Mouse (Mus musculus) gastrocnemius, adult 2 months (tissue): Measurements from ENCODE around the gene Txndc17. TPM values are rescaled to one million over a fixed set of nuclear protein-coding genes. Genes with fewer than 3 reads are reported as not detected.
"Not testable (repeated sequence)": the region's sequence is repeated elsewhere in the genome, so short reads cannot be mapped to it uniquely, and the experiment has no call there.

Experiments used
- DNase-seq: peaks from one replicate; pipeline ENCODE4 v3.0.0; 2022
- H3K27ac ChIP-seq: fragments of 200-600 bp; 2 replicates; pipeline ENCODE4 v1.8.1; 2022; ENCODE audit warnings: mild to moderate bottlenecking
- H3K4me3 ChIP-seq: fragments of 200-600 bp; 2 replicates; pipeline ENCODE4 v1.8.1; 2022; ENCODE audit warnings: mild to moderate bottlenecking, moderate library complexity
- CTCF ChIP-seq: fragments of 200-600 bp; IDR thresholded peaks from 2 replicates; pipeline ENCODE4 v1.8.1; 2022; ENCODE audit warnings: antibody characterized with exemption, mild to moderate bottlenecking, moderate library complexity
- intact Hi-C: fragments of 180-260 bp; cut with DNase I; formaldehyde crosslinking; loops from one replicate; pipeline ENCODE4 v1.15.1; 2025
- long read RNA-seq, 2 experiments: library from polyadenylated mRNA; stranded (forward); transcript quantifications; one replicate each; pipeline ENCODE4 v2.0.0; 2021
- total RNA-seq, 2 experiments: library from RNA; stranded (reverse); gene quantifications; 2 replicates each; pipeline ENCODE4 v1.2.3; 2021

Gene Txndc17
- total RNA-seq, result 10 to 100 TPM; 29.2 to 30.4 TPM
- long read RNA-seq, experiment 1, transcript Txndc17-201 (4 exons, 981 nt), result major isoform, 22 of 22 reads
- long read RNA-seq, experiment 1, partial matches to known transcripts, result 0 of 22 reads
- long read RNA-seq, experiment 1, other reads (novel, unspliced or antisense), result 0 of 22 reads
- long read RNA-seq, experiment 2, transcript Txndc17-201 (4 exons, 981 nt), result major isoform, 24 of 25 reads
- long read RNA-seq, experiment 2, partial matches to known transcripts, result 0 of 25 reads
- long read RNA-seq, experiment 2, other reads (novel, unspliced or antisense), result 1 of 25 reads

DNA sequence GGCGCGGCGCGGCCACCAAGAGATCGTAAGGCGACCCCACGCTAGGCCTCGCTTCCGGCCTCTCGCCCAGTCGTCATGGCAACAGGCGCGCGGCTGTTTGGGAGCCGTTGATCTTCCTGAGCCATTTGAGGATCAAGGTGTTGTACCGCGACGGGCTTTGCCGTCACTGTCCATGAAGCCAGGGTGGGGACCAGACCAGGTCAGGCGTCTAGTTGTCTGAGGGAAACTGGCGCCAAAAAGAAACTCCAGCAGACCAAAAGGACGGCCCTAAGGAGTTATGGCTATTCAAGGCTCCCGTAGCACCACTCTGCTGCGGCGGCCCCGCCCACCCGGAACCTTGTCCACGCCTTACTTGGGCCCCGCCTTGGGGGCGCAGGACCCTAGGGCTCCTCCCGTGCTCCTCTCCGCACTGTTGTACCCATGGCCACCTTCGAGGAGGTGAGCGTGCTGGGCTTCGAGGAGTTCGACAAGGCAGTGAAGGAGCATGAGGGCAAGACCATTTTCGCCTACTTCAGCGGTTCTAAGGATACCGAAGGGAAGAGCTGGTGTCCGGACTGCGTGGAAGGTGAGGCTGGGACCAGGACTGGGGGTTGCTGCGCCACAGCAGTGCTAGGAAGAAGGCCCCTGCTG, at the start of gene Txndc17, which contains the start of gene 4933427D14Rik:
TSS of gene Txndc17 (plus strand) at position 344 of the 630 bp plus-strand sequence.
TSS of gene 4933427D14Rik (minus strand) at position 256 of the 630 bp plus-strand sequence.
- peak; percentile 88 for DNase-seq
- intact Hi-C loops, result loop anchor here (2.0 to 5.0 kb wide), 2 partner anchors 71 to 155 kb away; no protein-coding TSS in a partner anchor
- Histone ChIP-seq H3K4me3 (peak within 1 kb of the TSS; percentile 72), H3K27ac (peak within 1 kb of the TSS; percentile 83)
- no peak for TF ChIP-seq CTCF

DNA sequence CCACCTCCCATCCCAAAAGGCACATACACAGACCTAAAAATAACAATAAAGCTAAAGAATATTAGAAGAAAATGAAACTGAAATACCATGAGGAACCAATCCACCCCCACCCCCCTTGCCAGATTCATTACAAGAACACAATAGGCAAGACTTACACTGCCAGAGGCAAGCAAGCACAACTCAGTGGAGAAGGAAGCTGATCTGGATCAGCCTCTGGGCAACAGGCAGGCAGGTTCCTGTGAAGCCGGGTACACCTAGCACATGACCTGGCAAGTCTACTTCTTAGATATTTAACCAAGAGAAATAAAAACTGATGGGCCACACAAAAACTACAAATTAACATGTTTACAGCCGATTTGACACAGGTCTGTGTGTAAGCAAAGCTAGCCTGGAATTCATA, 44.1 kb upstream of the Txndc17 start:
- no peak for DNase-seq
- H3K27ac ChIP-seq, result no peak overlapping the region
- no peak for TF ChIP-seq CTCF
- H3K4me3 ChIP-seq, result no peak overlapping the region
- intact Hi-C loops, result no loop called here

DNA sequence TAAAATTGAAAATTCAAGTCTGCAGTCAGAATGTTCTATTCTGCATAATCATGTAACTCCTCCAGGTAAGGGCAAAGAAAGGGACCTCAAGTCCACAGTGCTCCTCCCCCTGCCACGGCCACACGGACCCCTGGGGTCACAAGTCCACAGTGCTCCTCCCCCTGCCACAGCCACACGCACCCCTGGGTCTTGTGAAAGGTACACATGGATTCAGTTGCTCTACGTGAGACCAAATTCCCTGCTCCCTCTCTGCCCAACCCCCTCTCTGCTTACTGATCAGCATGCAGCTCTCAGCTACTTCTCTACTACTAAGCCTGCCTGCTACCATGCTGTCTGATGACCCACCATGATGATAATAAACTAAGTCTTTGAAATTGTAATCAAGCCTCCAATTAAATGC, 37.5 kb upstream of the Txndc17 start:
- no peak for DNase-seq
- TF ChIP-seq CTCF, result no peak
- no peak overlapping the region for H3K4me3 ChIP-seq
- intact Hi-C loops, result no loop called here
- H3K27ac ChIP-seq, result no peak overlapping the region

DNA sequence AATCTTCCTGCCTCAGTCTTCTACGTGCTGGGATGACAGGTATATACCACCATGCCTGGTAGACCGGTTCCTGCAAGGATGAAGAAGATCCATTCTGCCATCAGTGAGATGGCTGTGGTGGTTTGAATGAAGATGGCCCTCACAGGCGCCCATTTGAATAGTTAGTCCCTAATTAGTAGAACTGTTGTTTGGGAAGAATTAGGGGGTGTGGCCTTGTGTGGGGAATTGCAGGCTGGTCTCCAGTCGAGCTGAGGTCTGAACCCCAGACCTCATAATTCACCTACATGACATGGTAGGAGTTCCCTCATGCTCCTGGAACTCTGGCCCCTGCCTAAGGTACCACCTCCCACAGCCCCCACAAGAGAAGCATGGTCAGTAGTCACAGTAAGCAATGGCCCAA, 35.4 kb upstream of the Txndc17 start:
- intact Hi-C loops, H3K4me3 ChIP-seq, DNase-seq, H3K27ac ChIP-seq: not testable (repeated sequence)

DNA sequence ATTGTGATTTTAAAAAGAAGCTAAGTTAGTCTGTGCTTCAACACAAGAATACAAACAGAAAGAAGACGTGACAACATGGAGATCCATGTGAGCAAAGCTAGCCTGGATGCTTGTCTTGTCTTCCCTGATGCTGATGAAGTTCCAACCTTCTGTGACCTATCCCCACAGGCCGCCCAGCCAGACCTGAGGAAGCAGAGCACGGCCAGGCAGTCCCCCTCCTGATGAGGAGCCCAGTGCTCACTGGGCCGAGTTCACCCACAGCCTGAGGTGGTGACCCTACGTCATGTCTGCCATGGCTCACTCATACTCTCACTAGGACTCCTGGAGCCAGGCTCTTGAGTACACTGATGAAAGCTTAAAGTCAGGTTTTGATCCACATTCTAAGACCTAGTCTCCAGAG, 33.8 kb upstream of the Txndc17 start:
- no peak for TF ChIP-seq CTCF
- Histone ChIP-seq H3K4me3 (no peak overlapping the region), H3K27ac (no peak overlapping the region)
- no peak for DNase-seq
- intact Hi-C loops, result no loop called here

DNA sequence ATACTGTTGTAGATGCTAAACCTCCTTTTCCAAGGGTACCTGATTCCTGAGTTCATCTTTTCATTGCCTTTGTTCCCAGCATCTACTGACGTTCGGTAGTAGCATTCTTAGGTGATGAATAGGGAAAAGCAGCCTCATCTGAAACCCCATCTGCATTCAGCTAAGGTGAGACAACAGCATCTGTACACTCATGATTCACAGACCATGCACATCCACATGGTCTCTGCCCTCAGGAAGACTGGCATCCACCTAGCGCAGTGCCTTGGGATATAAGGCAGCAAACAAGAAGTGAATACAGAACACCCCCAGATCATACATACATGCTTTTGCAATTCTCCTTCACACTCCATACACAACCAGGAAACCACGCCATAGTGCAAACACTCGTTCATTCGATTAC, 32.6 kb upstream of the Txndc17 start:
- Histone ChIP-seq H3K27ac (no peak overlapping the region), H3K4me3 (no peak overlapping the region)
- intact Hi-C loops, result no loop called here
- no peak for TF ChIP-seq CTCF
- no peak for DNase-seq

DNA sequence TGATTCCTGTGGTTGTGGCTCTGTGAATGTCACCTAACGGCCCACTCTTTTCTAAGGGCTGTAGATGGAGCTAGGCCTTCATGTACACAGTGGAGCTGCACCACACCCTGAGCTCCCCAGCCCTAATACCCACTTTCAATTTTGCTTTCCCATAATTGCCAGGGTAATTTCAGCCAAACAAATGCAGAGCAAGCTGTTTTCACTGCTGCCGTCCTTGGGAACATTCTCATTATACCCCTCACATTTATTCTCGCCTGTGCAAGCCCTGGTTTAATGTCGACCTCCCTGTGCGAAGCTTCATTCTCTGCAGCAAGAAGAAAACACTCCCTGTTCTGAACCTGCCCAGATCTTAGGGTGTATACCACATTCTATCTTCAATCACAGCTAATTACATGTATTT, 31.4 kb upstream of the Txndc17 start:
- Histone ChIP-seq H3K4me3 (no peak overlapping the region), H3K27ac (no peak overlapping the region)
- no peak for DNase-seq
- intact Hi-C loops, result no loop called here
- no peak for TF ChIP-seq CTCF

DNA sequence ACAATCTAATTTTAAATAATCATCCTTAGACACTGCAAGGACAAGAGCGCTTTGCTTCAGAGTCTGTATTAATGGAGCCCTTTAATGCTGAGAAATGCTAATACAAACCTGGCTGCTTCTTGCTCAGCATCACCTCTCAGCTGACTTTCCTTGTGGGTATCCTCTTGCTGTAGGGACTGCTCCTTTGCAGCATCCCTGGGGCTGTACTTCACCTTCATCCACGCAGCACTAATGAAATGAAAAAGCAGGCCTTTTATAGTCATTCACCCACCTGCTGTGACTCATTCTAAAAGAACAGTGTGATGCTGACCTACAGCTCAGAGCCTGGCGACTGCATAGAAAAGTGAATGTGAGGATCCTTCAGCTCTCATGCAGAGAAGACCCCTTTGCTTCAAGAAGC, 30.8 kb upstream of the Txndc17 start:
- intact Hi-C loops, result no loop called here
- no peak for TF ChIP-seq CTCF
- DNase-seq, result no peak

DNA sequence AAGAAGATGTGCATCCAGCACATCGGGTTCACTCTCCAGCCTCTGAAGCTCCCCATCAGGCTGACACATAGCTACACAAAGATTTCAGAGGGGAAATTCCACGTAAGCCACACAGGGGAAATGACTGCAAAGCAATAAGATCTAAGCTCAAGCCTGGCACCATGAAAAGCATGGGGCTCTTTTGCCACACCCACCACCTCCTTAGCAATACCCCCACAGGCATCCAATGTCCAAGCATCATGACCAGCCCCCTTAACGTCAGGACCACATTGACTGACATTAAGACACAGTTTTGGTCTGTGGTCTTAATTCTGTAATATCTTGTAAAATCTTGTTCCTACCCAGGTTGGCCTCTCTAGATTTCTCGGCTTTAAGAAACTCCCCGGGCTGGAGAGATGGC, 26.8 kb upstream of the Txndc17 start:
- DNase-seq, result no peak
- no peak for TF ChIP-seq CTCF

More for the DNA sequence above, 30.8 kb upstream of the Txndc17 start:
- Histone ChIP-seq H3K4me3 (no peak overlapping the region), H3K27ac (no peak overlapping the region)

DNA sequence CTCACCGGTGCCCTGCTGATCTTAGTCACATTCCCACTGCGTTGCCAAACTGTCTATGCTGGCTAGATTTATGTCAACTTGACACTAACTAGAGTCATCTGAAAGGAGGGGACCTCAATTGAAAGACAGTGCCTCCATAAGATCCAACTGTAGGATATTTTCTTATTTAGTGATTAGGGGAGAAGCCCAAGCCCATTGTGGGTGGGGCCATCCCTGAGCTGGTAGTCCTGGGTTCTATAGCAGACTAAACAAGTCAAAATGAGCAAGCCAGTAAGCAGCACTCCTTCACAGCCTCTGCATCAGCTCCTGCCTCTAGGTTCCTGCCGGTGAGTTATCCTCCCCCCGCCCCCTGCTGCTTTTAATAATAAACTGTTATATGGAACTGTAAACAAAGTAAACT, 26.2 kb upstream of the Txndc17 start:
- intact Hi-C loops, result no loop called here
- no peak for DNase-seq
- no peak overlapping the region for H3K27ac ChIP-seq
- TF ChIP-seq CTCF, result no peak
- no peak overlapping the region for H3K4me3 ChIP-seq

More for the DNA sequence above, 26.8 kb upstream of the Txndc17 start:
- no peak overlapping the region for H3K4me3 ChIP-seq
- no peak overlapping the region for H3K27ac ChIP-seq
- intact Hi-C loops, result no loop called here

DNA sequence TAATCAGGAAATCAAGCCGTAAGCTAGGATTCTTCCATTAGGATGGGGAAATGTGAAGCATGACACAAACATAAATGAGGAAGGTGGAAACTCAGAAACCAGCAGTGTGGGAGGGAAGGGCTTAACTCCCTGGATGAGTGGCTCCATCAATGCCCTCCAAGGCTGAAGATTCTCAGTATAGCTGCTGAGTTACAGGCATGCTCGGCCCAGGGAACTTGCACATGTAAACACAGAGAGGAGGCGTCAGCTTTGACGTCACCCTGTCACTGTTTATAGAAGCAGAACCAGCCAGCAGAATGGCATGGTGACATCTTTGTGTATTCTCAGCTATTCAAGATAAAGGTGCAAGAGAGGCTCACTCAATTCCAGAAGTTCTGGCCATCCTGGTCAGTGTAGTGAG, 23.1 kb upstream of the Txndc17 start:
- no peak overlapping the region for H3K27ac ChIP-seq
- DNase-seq, result no peak
- no peak for TF ChIP-seq CTCF
- intact Hi-C loops, result no loop called here
- H3K4me3 ChIP-seq, result no peak overlapping the region

DNA sequence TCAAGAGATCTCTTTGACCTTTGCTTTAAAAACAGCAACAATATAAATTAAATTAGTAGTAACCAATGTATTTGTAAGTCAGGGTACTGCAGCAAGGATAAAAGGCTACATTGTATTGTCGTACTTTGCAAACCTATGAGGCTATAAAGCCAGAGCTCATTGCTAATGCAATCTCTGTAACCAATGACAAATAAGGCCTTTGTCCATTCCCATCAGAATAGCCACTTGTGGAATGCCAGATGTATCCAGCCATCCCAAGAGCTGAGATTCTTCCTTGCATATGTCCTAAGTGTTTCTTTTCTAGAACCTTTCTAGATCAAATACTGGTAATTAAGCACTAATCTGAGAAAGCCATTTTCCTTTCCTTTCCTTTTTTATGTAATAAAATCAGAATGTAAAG, 16.5 kb upstream of the Txndc17 start:
- DNase-seq, result no peak
- Histone ChIP-seq H3K4me3 (no peak overlapping the region), H3K27ac (no peak overlapping the region)
- no peak for TF ChIP-seq CTCF
- intact Hi-C loops, result no loop called here

DNA sequence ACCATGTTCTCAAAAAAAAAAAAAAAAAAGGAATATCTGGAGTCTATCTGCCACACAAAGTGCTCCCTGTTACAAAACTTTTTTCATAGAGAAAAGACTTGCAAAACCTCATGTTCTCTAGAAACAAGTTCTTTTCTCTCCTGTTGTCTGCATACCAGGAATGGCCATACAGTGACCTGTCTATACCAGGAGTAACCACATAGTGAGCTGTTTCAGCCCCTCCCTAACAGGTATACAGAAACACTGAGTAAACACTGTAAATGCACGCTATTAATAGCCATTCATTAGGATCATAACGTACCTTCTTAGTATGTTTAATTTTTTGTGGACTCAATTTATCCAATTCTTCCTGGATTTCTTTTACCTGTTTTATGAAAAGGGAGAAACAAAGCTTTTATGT, 13.1 kb upstream of the Txndc17 start:
- Histone ChIP-seq H3K4me3 (no peak overlapping the region), H3K27ac (no peak overlapping the region)
- no peak for DNase-seq
- no peak for TF ChIP-seq CTCF
- intact Hi-C loops, result no loop called here

DNA sequence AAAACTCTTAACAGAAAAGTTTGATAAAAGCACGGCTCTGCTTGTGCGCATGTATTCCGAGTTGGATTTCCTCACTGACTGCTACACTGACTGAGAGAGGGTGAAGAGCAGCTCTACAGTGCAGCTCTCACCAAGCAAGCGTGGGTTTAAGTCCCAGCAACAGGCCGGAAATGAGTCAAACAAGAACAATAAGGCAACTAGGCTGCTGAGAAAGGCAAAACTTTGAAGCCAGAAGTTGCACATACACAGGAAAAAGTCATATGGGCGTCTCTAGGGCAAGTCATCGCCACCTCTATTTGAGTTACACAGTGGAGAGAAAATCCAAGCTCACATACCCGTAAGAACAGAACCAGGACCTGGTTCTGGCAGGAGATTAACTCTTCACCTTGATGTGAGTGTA, 10.8 kb upstream of the Txndc17 start:
- intact Hi-C loops, result no loop called here
- Histone ChIP-seq H3K4me3 (no peak overlapping the region), H3K27ac (no peak overlapping the region)
- DNase-seq, result no peak
- no peak for TF ChIP-seq CTCF
